8 mouse cellular contexts compared by ENCODE assay signal in the genomic region with DNA sequence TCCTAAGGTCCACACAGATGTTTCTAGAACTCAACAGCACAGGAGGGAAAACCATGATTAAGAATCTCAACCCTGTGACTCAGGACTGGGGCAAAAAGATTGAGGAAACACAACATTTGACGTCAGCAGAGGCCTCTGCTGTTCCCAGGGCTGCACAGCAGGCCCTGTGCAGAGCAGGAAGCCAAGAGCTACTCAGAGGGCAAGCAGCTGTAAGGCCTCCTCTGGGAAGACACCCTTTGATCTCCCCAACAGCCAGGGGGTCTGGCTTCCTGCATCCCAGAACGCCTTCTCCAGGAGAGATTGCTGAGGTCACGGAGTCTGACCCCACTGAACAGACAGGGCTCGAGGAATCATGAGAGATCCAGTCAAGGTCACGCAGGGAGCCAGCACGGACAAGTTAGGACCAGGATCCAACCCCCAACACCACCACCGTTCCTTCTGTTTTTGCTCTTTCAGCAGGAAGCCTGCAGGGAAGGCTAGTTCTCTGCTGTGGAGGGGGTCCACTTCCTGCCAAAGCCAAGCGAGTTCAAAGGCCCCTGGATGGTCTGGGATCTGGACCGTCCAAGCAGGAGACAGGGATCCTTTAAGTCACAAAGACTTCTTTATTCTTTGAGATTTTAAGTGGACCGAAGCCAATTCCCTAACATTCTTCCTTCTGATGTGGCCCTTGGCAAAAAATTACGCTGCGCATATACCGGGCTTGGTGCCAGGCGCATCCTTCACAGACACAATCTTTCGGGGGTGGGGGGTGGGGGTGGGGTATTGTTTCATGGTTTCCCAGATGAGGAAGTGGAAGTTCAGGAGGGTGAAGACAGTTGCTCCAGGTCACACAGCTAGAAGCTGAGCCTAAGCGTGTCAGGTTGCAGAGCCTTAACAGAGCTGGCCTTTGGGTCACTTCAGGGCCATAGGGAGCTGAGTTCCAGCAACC. TPM values are rescaled to one million over a fixed set of nuclear protein-coding genes. Genes with fewer than 3 reads are reported as not detected.
A peak's percentile ranks its signal among the peaks of the same experiment; 100 is the strongest.
DNase-seq lines count a peak whose midpoint lies in the region; ATAC-seq and TF ChIP-seq lines count a peak whose summit lies in the region.

No protein-coding gene starts in this region.

- intact Hi-C loops in left cerebral cortex, postnatal 14 days (cut with DNase I), result no loop called here

- H3K27ac ChIP-seq in embryonic facial prominence, embryonic 14.5 days (replicated peaks; ENCODE audit: low read depth, low read length), result peak overlapping the region; percentile 70
- H3K27ac ChIP-seq in heart, postnatal 0 days (ENCODE audit: low read depth), result peak overlapping the region; percentile 81
- H3K27ac ChIP-seq in stomach, embryonic 16.5 days (ENCODE audit: low read length), result peak overlapping the region; percentile 68

- peak; percentile 14 to 20 for DNase-seq in left cerebral cortex, postnatal 14 days (ENCODE audit: low spot score in 2 of 2)
- DNase-seq in left cerebral cortex, adult 18-20 months (ENCODE audit: low spot score in 2 of 2), result no peak
- peak; percentile 88 for DNase-seq in embryonic facial prominence, embryonic 14.5 days (ENCODE audit: low spot score)
- DNase-seq in heart, postnatal 0 days (ENCODE audit: low spot score), result peak; percentile 67
- DNase-seq in kidney, postnatal 14 days, result peak; percentile 81
- DNase-seq in cerebellum, postnatal 36 days, result no peak

- no peaks in the 10 kb centered on the region for H3K36me3 ChIP-seq in embryonic facial prominence, embryonic 14.5 days (ENCODE audit: control insufficient read depth, insufficient read depth, low read length)
- no peaks in the 10 kb centered on the region for H3K36me3 ChIP-seq in heart, postnatal 0 days (replicated peaks; ENCODE audit: control insufficient read depth, insufficient read depth, low read length)
- no peaks in the 10 kb centered on the region for H3K36me3 ChIP-seq in stomach, embryonic 16.5 days (ENCODE audit: control insufficient read depth, insufficient read depth, low read length)

- 8% methylated on average over 16 of the region's 16 CpGs for WGBS in embryonic facial prominence, embryonic 14.5 days
- WGBS in heart, postnatal 0 days, result 35% methylated on average over 16 of the region's 16 CpGs
- 28% methylated on average over 16 of the region's 16 CpGs for WGBS in stomach, embryonic 16.5 days

- no peaks in the 10 kb centered on the region for H3K9me3 ChIP-seq in embryonic facial prominence, embryonic 14.5 days (ENCODE audit: control insufficient read depth, low read length)
- H3K9me3 ChIP-seq in heart, postnatal 0 days (replicated peaks; ENCODE audit: control insufficient read depth, low read length), result no peaks in the 10 kb centered on the region
- H3K9me3 ChIP-seq in stomach, embryonic 16.5 days (replicated peaks; ENCODE audit: control insufficient read depth, low read length), result no peaks in the 10 kb centered on the region

- peaks cover 22% of the 10 kb centered on the region for H3K4me1 ChIP-seq in embryonic facial prominence, embryonic 14.5 days (ENCODE audit: control insufficient read depth, insufficient read depth, low read length)
- H3K4me1 ChIP-seq in heart, postnatal 0 days (ENCODE audit: control insufficient read depth, insufficient read depth), result peaks cover 9% of the 10 kb centered on the region; the same call in 1 of the 2 replicates
- H3K4me1 ChIP-seq in stomach, embryonic 16.5 days (ENCODE audit: control insufficient read depth, insufficient read depth, low read length), result peaks cover 31% of the 10 kb centered on the region

- no peaks in the 10 kb centered on the region for H3K27me3 ChIP-seq in embryonic facial prominence, embryonic 14.5 days (replicated peaks; ENCODE audit: control insufficient read depth, insufficient read depth, low read length)
- H3K27me3 ChIP-seq in heart, postnatal 0 days (ENCODE audit: control insufficient read depth, insufficient read depth, low read length), result no peaks in the 10 kb centered on the region
- H3K27me3 ChIP-seq in stomach, embryonic 16.5 days (ENCODE audit: control insufficient read depth, insufficient read depth, low read length), result no peaks in the 10 kb centered on the region

- H3K9ac ChIP-seq in embryonic facial prominence, embryonic 14.5 days (ENCODE audit: low read depth, low read length), result no peak overlapping the region
- H3K9ac ChIP-seq in heart, postnatal 0 days (replicated peaks; ENCODE audit: low read depth, low read length), result no peak overlapping the region
- no peak overlapping the region for H3K9ac ChIP-seq in stomach, embryonic 16.5 days (ENCODE audit: low read length)

- TF ChIP-seq EP300 in heart, postnatal 0 days (IDR thresholded peaks at IDR 0.05; ENCODE audit: low read depth), result peak; percentile 22; the same call in 1 of the 2 replicates

- peak; percentile 80 for ATAC-seq in embryonic facial prominence, embryonic 14.5 days (ENCODE audit: low read depth)
- peak; percentile 78 for ATAC-seq in heart, postnatal 0 days (ENCODE audit: insufficient read depth, low read depth)
- peak; percentile 68 for ATAC-seq in megakaryocyte, adult 5-6 weeks (ENCODE audit: poor library complexity, severe bottlenecking)
- ATAC-seq in stomach, embryonic 16.5 days (ENCODE audit: insufficient read depth, low FRiP score), result peak; percentile 77

- no peak overlapping the region for H3K4me3 ChIP-seq in embryonic facial prominence, embryonic 14.5 days (ENCODE audit: low read depth, low read length)
- H3K4me3 ChIP-seq in heart, postnatal 0 days (ENCODE audit: low read depth, low read length), result no peak overlapping the region
- no peak overlapping the region for H3K4me3 ChIP-seq in stomach, embryonic 16.5 days (replicated peaks; ENCODE audit: low read length)

- no peak overlapping the region for H3K4me2 ChIP-seq in embryonic facial prominence, embryonic 14.5 days (ENCODE audit: low read depth, low read length)
- H3K4me2 ChIP-seq in heart, postnatal 0 days (ENCODE audit: low read depth, low read length), result no peak overlapping the region
- no peak overlapping the region for H3K4me2 ChIP-seq in stomach, embryonic 16.5 days (ENCODE audit: low read depth, low read length)

- TF ChIP-seq CTCF in heart, postnatal 0 days (IDR thresholded peaks at IDR 0.05; ENCODE audit: low read depth), result no peak

RNA-seq across cellular contexts. Expression of gene Zfp362, which starts 34.2 kb away (rescaled TPM):
- total RNA-seq in left cerebral cortex, postnatal 14 days (2021), result 10 to 100 TPM; 37.9 to 39.1 TPM
- 10 to 100 TPM; 23.6 to 27.3 TPM for total RNA-seq in left cerebral cortex, adult 18-20 months (2021)
- polyA plus RNA-seq in embryonic facial prominence, embryonic 14.5 days (2014; fragmentation: Nextera tagmentation; extraction: Ambion mirVana), result 28.6 and 34.0 TPM in 2 replicates
- 8.4 and 10.8 TPM in 2 replicates for total RNA-seq in heart, postnatal 0 days (2014; rRNA removed; ENCODE audit: low replicate concordance)
- 10.3 and 11.6 TPM in 2 replicates for polyA plus RNA-seq in heart, postnatal 0 days (2015; fragmentation: Nextera tagmentation; extraction: Ambion mirVana)
- total RNA-seq in megakaryocyte, adult 5-6 weeks (2015), result 20.4 and 20.9 TPM in 2 replicates
- 3.0 and 4.3 TPM in 2 replicates for total RNA-seq in megakaryocyte, adult 5-6 weeks (2017)
- 24.6 and 26.0 TPM in 2 replicates for polyA plus RNA-seq in stomach, embryonic 16.5 days (2015; fragmentation: Nextera tagmentation; extraction: Ambion mirVana)

RNA-seq across cellular contexts. Expression of gene Trim62, which starts 43.3 kb away (rescaled TPM):
- total RNA-seq in left cerebral cortex, postnatal 14 days (2021), result 10 to 100 TPM; 18.1 to 23.0 TPM
- 10 to 100 TPM; 17.8 to 19.1 TPM for total RNA-seq in left cerebral cortex, adult 18-20 months (2021)
- polyA plus RNA-seq in embryonic facial prominence, embryonic 14.5 days (2014; fragmentation: Nextera tagmentation; extraction: Ambion mirVana), result 8.8 and 9.2 TPM in 2 replicates
- 0.89 and 1.1 TPM in 2 replicates for total RNA-seq in heart, postnatal 0 days (2014; rRNA removed; ENCODE audit: low replicate concordance)
- 0.84 and 0.87 TPM in 2 replicates for polyA plus RNA-seq in heart, postnatal 0 days (2015; fragmentation: Nextera tagmentation; extraction: Ambion mirVana)
- total RNA-seq in megakaryocyte, adult 5-6 weeks (2015), result 2.0 and 2.1 TPM in 2 replicates
- 0.81 and 0.84 TPM in 2 replicates for total RNA-seq in megakaryocyte, adult 5-6 weeks (2017)
- polyA plus RNA-seq in stomach, embryonic 16.5 days (2015; fragmentation: Nextera tagmentation; extraction: Ambion mirVana), result 2.0 and 2.8 TPM in 2 replicates

Comparison
In these comparisons a context has a peak if more than half of its experiments do, and no peak if none do; other contexts are left out.
1. DNase-seq: peak in left cerebral cortex, postnatal 14 days (2 of 2), embryonic facial prominence, embryonic 14.5 days (single experiment), heart, postnatal 0 days (single experiment) and kidney, postnatal 14 days (single experiment); none in left cerebral cortex, adult 18-20 months (0 of 2) and cerebellum, postnatal 36 days (0 of 2).
2. Peak in every context shown above with its lines, with median percentiles within 50 percentile points of each other: ATAC-seq and H3K27ac ChIP-seq.